Mouse (Mus musculus): Measurements from ENCODE around the gene Gm14851. TPM values are rescaled to one million over a fixed set of nuclear protein-coding genes. Genes with fewer than 3 reads are reported as not detected.
"Not testable (repeated sequence)": the region's sequence is repeated elsewhere in the genome, so short reads cannot be mapped to it uniquely, and the experiment has no call there.

Gene Gm14851
- total RNA-seq (2015) (not detected in 2 replicates), total RNA-seq (2017) (not detected in 2 replicates)

GRCm38 (mm10) chr8:21095950-21096349, at the start of gene Gm14851:
TSS of gene Gm14851 (minus strand) at chr8:21096050.
- ATAC-seq (replicated peaks; ENCODE audit: poor library complexity), result not testable (repeated sequence)

DNA sequence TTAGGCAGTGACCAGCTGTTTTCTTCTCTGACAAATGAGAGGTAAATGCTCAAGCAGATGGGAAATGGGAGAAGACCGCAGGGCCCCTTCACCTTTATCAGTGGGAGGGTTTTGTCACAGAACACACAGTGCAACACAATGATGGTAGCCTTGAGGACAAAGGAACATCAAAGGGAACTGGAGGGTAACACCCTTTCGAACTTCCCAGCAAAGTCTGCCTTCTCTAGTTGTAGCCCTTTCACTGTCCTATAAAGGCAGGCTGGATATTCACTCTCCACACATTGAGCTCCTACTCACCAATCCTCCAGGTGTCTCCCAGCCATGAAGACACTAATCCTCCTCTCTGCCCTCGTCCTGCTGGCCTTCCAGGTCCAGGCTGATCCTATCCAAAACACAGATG, 38.5 kb upstream of the Gm14851 start, which contains the start of gene Defa30:
Gene Defa30 (plus strand): TSS at position 301 of the 400 bp plus-strand sequence.
- ATAC-seq (replicated peaks; ENCODE audit: poor library complexity), result not testable (repeated sequence)

DNA sequence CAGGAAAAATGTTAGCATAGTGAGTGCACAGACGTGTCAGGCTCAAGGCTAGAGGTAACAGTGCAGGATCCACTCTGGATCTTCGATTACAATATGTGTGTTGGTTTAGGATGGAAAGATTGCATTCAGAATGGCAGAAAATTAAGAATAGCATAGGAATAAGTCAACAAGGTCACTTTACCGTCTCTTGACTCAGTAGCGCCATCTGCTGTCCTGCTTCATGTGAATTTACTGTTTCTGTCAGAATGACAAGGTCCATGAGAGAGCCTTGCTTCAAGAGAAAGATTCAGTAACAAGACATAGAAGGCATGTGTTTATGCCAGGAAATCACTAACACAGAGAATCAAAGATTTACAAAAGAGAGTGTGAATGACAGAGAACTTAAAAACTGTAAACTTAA, 2.7 kb downstream of the Gm14851 start:
- ATAC-seq (replicated peaks; ENCODE audit: poor library complexity), result no peak

GRCm38 (mm10) chr8:21084142-21084541, 11.7 kb downstream of the Gm14851 start, which contains the start of gene Defa25:
TSS of gene Defa25 (plus strand) at chr8:21084442.
- not testable (repeated sequence) for ATAC-seq (replicated peaks; ENCODE audit: poor library complexity)

DNA sequence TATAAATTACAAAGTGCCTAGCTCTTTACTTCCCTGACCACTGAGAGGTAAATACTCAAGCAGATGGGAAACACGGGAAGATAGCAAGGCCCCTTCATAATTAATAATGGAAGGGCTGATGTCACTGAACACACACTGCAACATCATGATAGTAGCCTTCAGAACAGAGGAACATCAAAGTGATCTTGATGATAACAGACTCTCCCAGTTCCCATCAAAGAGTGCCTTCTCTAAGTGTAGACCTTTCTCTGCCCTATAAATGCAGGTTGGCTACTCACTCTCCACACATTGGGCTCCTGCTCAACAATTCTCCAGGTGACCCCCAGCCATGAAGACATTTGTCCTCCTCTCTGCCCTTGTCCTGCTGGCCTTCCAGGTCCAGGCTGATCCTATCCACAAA, 31.1 kb downstream of the Gm14851 start, which contains the start of gene Defa35:
Gene Defa35 (plus strand): TSS at position 301 of the 400 bp plus-strand sequence.
- ATAC-seq (replicated peaks; ENCODE audit: poor library complexity), result not testable (repeated sequence)

- not testable (repeated sequence) for ATAC-seq (replicated peaks; ENCODE audit: poor library complexity)
These were observed 41.1 kb downstream of the Gm14851 start, which contains the start of gene Defa23 for GRCm38 (mm10) chr8:21054747-21055146. TSS of gene Defa23 (plus strand) at chr8:21055047.

Other genes starting within 250 kb of the Gm14851 start
- gene Defb33, start 203.4 kb downstream of the Gm14851 start, total RNA-seq (2015), result not detected in 2 replicates
- not detected in 2 replicates for gene Defb33, start 203.4 kb downstream of the Gm14851 start, total RNA-seq (2017)
- not detected in 2 replicates for gene Gm15056, start 193.4 kb downstream of the Gm14851 start, total RNA-seq (2015)
- not detected in 2 replicates for gene Gm15056, start 193.4 kb downstream of the Gm14851 start, total RNA-seq (2017)
- gene Gm6040, start 174.0 kb downstream of the Gm14851 start, total RNA-seq (2015), result not detected in 2 replicates
- gene Gm6040, start 174.0 kb downstream of the Gm14851 start, total RNA-seq (2017), result not detected in 2 replicates
- gene AY761185, start 151.3 kb downstream of the Gm14851 start, total RNA-seq (2015), result not detected in 2 replicates
- not detected in 2 replicates for gene AY761185, start 151.3 kb downstream of the Gm14851 start, total RNA-seq (2017)
- not detected in 2 replicates for gene Defa21, start 70.5 kb downstream of the Gm14851 start, total RNA-seq (2015)
- not detected in 2 replicates for gene Defa21, start 70.5 kb downstream of the Gm14851 start, total RNA-seq (2017)
- gene Defa23, start 41.0 kb downstream of the Gm14851 start, total RNA-seq (2015), result not detected in 2 replicates
- not detected in 2 replicates for gene Defa23, start 41.0 kb downstream of the Gm14851 start, total RNA-seq (2017)
- gene Defa35, start 31.0 kb downstream of the Gm14851 start, total RNA-seq (2015), result not detected in 2 replicates
- not detected in 2 replicates for gene Defa35, start 31.0 kb downstream of the Gm14851 start, total RNA-seq (2017)
- not detected in 2 replicates for gene Defa25, start 11.6 kb downstream of the Gm14851 start, total RNA-seq (2015)
- gene Defa25, start 11.6 kb downstream of the Gm14851 start, total RNA-seq (2017), result not detected in 2 replicates
- gene Defa30, start 38.6 kb upstream of the Gm14851 start, total RNA-seq (2015), result not detected in 2 replicates
- gene Defa30, start 38.6 kb upstream of the Gm14851 start, total RNA-seq (2017), result not detected in 2 replicates
- gene Defa22, start 66.2 kb upstream of the Gm14851 start, total RNA-seq (2015), result not detected in 2 replicates
- not detected in 2 replicates for gene Defa22, start 66.2 kb upstream of the Gm14851 start, total RNA-seq (2017)
- not detected in 2 replicates for gene Defa31, start 95.6 kb upstream of the Gm14851 start, total RNA-seq (2015)
- not detected in 2 replicates for gene Defa31, start 95.6 kb upstream of the Gm14851 start, total RNA-seq (2017)
- not detected in 2 replicates for gene Gm15293, start 105.5 kb upstream of the Gm14851 start, total RNA-seq (2015)
- gene Gm15293, start 105.5 kb upstream of the Gm14851 start, total RNA-seq (2017), result not detected in 2 replicates
- not detected in 2 replicates for gene Gm15292, start 153.7 kb upstream of the Gm14851 start, total RNA-seq (2015)
- not detected in 2 replicates for gene Gm15292, start 153.7 kb upstream of the Gm14851 start, total RNA-seq (2017)
- not detected in 2 replicates for gene Defa27, start 219.5 kb upstream of the Gm14851 start, total RNA-seq (2015)
- not detected in 2 replicates for gene Defa27, start 219.5 kb upstream of the Gm14851 start, total RNA-seq (2017)
- not detected in 2 replicates for gene Defa29, start 231.0 kb upstream of the Gm14851 start, total RNA-seq (2015)
- gene Defa29, start 231.0 kb upstream of the Gm14851 start, total RNA-seq (2017), result not detected in 2 replicates

All from megakaryocyte progenitor cell, adult 5-6 weeks (primary cell).